Mouse (Mus musculus): ENCODE data around the gene Sqstm1. TPM values are rescaled to one million over a fixed set of nuclear protein-coding genes. Genes with fewer than 3 reads are reported as not detected.

Sqstm1 gene
- total RNA-seq (2021), result 100 to 1,000 TPM; 302 to 324 TPM
- long read RNA-seq, transcript Sqstm1-202 (8 exons, 2,037 nt), result major isoform, 111 of 207 reads
- long read RNA-seq, transcript Sqstm1-201 (8 exons, 2,673 nt), result minor isoform, 39 of 207 reads
- long read RNA-seq, partial matches to known transcripts, result 35 of 207 reads
- long read RNA-seq, other reads (novel, unspliced or antisense), result 22 of 207 reads

DNA sequence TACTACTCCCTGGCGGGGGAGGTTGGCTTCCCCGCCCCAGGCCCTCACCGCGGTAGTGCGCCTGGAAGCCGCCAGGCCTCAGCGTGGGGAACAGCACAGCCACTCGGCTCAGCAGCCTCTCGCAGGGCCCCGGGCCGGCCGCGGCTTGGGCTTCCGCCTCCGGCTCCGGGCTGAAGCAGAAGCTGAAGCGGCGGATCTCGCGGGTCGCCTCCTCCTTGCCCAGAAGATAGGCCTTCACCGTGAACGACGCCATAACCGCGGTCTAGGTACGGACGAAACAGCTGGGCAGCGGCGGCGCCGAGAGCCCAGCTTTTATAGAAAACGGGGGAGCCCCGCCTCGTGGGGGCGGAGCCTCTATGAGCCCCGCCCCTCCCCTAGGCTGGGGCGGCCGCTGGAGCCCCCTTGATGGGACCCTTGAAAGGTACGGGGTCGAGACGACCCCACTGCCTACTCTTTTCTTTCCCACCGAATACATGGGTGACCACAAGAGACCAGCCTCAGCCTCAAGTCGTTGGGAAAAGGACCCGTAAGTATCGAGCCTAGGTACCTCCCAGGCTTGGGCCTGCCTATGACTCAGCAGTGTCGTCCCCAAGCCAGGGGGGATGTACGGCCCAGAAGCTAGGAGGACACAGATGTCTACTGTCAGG is at the start of gene Sqstm1, which contains the start of gene Mgat4b:
TSS of gene Sqstm1 (minus strand) at position 323 of the 647 bp plus-strand sequence.
TSS of gene Mgat4b (plus strand) at position 386 of the 647 bp plus-strand sequence.
- DNase-seq (ENCODE audit: low spot score in 2 of 2), result peak; percentile 87 to 88

DNA sequence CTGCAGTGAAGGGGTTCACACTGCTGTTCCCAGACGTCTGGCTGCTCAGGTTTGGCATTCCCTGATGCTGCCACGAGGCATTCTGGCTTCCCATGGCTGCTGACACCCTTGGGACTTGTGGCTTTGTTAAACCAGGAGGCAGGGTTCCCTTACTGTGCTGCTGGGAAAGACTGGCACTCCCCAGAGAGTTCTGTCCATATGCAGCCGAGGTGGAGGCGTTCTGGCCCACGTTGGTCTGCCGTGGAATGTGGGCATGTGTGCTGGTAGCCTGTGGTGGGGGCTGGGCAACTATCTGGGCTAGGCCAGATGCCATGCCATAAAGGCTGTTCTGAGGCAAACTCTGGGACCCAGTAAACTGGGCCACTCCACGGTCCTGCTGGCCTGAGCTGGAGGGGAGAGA is 47.7 kb upstream of the Sqstm1 start:
- DNase-seq (ENCODE audit: low spot score in 2 of 2), result peak; percentile 38 to 55

DNA sequence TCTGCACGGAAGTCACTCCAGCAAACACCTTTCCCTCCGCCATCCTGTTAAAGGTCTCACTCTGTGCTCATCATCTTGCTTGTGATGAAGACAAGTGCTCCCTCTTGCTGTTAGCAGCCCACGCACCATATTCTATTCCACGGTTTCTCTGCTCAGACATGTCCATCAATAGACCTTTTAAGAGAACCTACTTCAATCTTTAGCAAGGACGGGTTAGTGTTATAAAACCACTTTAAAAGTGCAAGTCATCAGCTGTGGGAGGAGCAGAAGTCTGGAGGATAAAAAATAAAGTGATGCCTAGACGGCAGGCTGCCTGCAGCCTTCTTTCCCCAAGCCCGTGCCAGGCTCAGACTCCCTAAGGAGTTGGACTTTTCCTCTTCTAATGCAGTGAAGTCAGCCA is 46.0 kb upstream of the Sqstm1 start:
- no peak for DNase-seq (ENCODE audit: low spot score in 2 of 2)

DNA sequence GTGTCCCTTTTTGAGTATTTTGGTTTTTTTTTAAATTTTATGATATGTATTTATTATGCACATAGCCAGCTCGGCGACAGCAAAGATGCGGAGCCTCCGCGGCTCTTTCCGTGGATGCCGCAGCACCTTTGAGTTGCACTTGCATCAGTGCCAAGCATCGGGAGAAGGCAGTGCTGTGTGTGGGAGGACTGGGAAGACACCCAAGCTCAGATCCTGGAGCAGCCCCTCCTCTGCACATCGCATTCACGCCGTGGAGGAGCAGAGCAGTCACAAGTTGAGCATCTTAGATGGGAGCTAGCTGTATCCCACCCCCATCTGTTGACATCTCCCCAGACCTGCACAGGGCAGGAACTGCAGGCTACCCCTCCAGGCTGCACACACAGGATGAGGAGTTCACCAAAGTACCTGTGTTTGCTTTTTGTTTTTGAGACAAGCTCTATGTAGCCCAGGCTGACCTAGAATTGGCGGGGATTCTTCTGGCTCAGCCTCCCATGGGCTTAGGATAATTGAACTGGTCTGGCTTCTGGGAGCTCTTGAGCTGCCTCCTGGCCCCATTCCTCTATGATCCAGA is 43.5 kb upstream of the Sqstm1 start:
- peak; percentile 65 to 74 for DNase-seq (ENCODE audit: low spot score in 2 of 2)

DNA sequence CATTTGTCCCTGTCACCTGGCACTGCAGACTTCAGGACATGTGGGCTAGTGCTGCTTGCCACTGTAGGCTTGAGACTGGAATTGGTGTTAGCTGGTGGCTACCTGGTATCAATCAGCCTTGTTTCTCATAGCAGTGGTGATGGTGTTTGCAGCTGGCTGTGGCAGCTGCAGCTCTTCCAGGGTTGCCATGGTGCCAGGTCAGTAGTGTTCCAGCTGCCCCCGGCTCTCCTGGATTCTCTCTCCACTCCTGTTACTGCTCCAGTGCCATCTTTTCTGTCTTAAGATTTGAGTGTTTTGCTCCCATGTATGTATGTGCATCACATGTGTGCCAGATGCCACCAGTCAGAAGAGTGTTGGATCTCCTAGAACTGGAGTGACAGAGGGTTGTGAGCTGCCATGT is 42.8 kb upstream of the Sqstm1 start:
- no peak for DNase-seq (ENCODE audit: low spot score in 2 of 2)

DNA sequence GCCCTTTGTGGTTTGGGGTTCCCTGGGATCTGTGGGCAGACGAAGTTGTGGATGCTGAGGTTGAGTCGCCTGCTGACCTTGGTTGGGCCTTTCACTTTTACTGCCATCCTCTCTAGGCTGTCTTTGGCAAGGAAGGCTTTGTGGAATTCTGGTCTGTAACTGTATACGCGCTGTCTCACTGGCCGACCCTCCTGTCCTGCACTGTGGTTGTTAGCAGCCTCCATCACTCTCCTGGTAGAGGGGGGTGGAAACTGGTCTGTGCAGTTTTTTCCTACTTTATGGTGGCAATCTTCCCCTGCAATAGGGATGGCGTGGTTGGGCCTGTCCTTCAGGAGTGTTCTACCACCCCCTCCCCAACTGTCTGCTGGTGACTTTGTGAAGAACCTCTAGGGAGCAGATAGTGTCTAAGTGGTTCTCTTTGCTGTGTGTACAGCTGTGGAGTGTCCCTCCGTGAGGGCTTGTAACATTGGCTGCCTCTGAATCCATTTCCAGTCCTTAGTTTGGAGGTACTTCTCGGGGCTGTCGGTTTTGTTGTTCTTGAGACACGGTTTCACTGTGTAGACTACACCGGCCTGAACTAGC is 42.1 kb upstream of the Sqstm1 start:
- DNase-seq (ENCODE audit: low spot score in 2 of 2), result no peak

DNA sequence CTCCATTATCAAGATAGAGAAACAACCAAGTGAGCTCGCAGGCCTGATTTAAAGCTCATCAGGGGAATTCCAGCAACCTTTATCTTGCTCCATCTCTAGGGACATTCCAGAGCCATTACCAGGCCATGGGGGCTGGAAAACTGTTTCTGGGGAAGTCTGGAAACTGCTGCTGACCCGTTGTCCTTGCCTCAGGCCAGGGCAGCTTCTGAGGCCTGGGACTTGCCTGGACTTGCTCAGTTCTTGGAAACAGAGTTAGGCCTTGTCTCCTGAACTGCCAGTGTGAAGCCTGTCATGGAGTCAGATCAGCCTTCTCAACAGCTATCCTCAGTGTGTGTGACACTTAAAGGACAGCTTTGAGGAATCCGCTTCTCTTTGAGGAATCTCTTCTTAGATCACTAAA is 41.5 kb upstream of the Sqstm1 start:
- no peak for DNase-seq (ENCODE audit: low spot score in 2 of 2)

DNA sequence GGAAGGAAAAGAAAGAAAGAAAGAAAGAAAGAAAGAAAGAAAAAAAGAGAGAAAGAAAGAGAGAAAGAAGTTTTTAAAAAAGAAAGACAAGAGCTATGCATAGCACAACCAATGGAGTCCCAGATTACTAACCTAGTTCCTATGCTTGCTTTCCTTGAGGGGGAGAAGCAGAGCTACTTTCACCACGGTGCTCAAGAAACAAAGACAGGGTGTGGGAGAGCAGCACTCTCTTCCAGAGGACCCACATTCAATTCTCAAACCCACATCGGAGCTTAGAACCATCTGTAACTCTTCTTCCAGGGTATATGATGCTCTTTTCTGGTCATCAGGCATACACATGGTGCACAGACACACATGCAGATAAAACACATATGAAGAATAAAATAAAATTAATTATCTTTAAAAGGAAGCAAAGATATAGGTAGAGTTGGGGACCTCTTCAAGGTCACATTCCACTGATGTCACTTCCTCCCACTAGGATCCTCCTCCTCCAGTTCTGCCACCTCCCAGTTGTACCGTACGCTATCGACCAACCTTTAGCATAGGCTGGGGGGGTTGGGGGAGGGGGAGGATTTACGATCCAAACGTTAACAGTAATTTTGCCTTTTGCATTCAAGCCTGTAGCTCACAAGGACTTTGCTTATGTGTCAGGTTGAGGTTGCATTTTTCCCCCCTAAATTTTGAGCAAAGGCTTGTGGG is 38.0 kb upstream of the Sqstm1 start:
- no peak for DNase-seq (ENCODE audit: low spot score in 2 of 2)

DNA sequence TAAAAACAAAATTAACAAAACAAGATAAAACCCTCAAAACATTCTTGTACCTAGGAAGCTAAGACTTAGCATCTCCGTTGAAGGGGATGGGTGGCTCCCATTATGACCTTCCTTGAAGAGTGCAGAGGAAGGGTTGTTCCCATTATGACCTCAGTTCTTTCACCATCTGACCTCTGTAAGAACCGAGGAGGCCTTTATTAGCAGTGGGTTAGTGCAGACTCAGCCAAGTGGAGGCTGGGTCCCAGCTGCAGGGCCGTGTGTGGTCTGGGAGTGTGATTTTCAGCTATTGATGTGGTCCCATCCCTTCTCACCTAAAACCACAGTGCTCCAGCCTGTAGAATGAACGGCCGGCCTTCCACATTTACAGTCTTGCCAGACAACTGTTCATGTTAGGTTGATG is 34.6 kb upstream of the Sqstm1 start:
- no peak for DNase-seq (ENCODE audit: low spot score in 2 of 2)

DNA sequence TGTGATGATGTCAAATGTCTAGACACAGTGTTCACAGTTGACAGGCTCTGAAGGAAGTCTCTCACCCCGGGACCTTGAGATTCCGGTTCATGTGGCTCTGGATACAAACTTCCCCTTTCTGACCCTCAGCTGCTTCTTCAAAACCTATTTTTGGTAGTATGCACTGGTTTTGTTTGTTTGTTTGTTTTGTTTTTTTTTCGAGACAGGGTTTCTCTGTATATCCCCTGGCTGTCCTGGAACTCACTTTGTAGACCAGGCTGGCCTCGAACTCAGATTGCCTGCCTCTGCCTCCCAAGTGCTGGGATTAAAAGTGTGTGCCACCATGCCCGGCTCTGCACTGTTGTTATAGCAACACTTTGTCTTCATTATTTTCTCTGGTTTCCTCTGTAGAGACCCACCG is 33.3 kb upstream of the Sqstm1 start:
- DNase-seq (ENCODE audit: low spot score in 2 of 2), result no peak

DNA sequence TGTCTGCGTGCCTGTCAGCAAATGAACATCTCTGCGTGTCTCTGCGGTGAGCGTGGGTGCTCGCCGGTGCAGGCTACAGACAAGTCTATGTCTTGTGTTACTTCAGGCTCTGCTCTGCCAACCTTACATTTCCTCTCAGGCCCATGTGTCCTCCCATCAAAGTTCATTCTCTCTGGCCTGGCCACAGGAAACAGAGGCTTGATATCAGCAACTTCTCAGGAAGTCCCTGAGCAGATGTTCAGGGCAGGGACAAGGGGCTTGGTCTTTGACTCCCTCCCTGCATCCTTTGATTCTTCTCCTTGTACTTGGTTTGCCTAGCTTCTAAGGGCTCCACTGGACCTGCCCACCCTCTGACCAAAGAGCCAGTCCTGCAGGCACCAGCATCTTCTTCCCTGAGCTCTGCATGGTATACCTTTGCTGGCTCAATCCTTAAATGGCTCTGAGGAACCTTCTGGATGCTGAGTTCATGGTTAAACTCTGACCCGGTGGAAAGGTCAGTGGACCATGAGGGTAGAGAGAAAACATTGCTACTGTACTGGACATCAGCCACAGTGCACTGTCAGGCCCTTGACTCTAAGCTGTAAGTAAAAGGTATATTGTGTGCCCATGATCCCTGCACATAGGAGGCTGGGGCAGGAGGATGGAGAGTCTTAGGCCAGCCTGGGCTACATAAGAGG is 29.7 kb upstream of the Sqstm1 start:
- DNase-seq (ENCODE audit: low spot score in 2 of 2), result no peak

DNA sequence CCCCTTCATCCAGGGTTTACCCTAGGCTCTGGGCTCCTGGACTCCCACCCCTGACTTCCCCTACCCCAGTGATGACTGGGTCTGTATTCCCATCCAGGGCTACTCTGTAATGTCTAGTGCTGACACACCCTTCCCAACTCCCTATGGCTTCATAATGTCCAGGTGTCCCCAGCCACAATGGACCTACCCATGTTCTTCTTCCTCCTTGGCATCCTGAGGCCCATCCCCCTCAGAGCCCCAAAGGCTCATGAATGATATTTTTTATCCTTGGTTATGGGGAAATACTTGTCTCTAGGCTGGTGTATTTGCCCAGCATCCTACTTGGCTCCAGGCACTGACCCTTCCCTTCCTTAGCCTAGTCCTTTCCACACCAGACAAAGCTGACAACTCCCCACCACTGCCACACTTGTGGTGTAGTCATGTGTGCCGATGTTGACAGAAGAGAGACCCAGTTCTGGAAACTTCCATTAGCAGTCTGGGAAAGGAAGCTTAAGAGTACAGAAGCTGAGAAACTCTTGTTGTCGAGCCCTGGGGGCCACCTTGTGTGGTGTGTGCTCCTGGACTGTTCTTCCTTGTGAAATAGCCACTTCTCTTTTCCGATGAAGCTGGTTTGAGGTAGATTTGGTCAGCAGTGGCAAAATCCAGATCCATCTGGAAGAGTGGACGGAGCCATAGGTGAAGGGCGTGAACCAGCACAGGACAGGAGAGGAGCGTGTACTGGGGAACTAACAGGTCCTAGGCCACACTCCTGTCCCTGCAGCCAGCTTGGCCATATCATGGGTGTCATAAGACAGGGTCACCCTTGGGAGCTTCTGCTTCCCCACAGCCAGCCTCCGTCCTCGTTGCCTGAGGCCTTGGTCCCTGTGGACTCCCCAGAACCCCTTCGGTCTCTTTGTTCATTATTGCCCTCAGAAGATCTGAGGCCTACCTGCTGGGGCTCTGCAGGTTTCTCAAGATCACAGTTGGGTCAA is 28.5 kb upstream of the Sqstm1 start:
- DNase-seq (ENCODE audit: low spot score in 2 of 2), result no peak

DNA sequence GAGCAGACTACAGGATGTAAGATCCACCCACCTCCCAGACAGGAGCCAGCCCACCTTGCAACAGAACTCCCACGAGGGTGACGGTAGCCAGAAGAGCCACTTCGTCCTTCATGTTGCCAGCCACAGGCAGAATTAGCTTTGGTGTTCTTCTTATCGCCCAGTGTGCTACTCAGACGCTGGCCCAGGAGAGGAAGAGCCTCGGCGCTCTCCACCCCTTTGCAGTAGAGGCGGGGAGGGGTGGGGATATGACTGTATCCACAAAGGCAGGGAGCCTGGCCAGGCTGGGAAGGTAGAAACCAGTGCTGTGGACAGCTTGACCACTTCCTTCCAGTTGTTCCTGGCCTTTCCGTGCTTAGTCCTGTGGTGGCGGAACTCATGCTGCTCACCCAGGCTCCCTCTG is 27.7 kb upstream of the Sqstm1 start, which contains the start of gene Ltc4s:
TSS of gene Ltc4s (minus strand) at position 293 of the 400 bp plus-strand sequence.
- DNase-seq (ENCODE audit: low spot score in 2 of 2), result no peak

DNA sequence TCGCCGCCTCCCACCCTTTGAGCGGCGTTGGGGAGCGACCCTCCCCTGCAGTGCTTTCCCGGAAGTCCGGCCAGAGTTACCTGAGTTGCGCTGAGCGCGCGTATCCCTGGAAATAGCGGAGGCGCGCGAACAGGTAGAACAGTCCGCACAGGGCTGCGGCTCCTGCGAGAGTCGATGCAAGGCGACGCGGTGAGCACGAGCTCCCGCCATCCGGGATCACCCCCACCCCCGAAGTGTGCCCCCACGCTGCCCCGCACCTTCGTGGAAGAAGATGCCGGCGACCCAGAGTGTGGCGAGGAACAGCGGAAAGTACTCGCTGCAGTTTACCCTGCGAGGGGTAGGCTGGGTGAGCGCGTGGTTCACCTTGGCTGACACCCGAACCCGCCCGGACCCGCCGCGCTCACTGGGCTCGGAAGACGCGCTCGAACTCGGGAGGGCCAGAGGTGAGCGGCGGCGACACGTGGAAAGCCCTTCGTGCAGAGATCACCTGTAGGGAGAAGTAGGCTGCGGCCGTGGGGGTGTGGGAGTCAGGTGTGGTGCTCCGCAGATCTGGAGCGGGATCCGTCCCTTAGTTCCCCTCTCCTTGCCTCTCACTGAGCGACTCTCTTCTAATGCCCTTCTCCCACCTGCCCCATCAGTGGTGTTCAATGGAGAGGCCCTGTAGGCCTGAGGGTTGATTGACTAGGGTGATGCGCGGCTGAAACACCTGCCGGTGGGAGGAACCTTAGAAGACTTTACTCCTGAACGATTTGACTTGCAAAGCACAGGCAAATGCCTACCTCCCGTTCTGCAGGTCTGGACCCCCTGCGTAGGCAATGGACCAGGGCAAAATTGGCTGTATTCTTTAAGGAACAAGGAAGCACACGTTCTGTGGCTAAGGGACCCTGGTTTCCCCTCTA is 26.6 kb upstream of the Sqstm1 start:
- no peak for DNase-seq (ENCODE audit: low spot score in 2 of 2)

DNA sequence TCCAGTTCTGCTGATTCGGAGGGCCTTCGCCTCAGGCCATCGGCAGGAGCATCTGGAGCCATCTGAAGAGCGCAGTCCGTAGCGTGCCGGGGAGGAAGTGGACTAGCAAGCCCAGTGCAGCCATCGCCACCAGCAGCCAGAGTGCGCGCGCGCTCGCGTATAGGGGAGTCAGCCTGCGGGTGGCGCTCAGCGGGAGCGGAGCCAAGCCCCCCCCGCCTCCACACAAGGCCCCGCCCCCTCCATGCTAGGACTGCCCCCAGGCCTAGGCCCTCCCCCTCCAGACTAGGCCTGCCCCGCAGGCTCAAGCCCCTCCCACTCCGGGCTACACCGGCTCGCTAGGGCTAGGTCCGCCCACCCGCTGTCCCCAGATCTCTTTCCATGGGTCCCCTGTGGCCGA is 25.9 kb upstream of the Sqstm1 start:
- DNase-seq (ENCODE audit: low spot score in 2 of 2), result peak; percentile 83 to 88

DNA sequence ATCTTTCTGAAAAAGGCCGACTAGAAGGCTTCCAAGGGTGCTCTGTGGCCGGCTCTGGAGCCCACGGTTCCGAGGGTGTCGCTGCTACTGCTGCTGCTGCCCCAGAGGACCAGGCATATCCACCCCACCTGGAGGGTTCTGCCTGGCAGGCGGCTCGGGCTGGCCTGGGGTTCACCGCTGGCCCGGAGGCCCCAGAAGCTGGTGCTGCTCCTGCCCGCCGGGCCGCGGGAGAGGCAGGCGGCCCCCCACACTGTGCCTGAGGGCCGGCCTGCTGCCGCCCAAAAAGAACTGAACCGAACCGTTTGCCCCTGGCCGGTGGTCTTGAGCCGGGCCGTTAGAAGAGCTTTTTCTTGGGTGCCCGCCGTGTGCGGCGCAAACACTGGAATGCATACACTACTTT is 24.0 kb upstream of the Sqstm1 start:
- no peak for DNase-seq (ENCODE audit: low spot score in 2 of 2)

DNA sequence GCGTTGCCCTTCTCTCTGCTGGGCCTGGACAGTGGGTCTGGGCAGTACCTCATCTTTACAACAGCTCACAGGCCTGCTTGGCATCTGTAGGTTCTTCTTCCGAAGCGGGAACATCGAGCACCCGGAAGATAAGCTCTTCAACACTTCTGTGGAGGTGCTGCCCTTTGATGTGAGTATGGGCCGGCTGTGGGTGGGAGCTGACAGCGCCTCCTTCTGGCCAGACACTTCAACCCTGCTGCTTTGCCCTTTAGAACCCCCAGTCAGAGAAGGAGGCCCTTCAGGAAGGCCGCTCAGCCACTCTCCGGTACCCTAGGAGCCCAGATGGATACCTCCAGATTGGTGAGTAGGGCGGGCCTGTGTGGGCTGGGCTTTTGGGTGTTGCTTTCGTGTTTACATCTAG is 23.4 kb upstream of the Sqstm1 start:
- no peak for DNase-seq (ENCODE audit: low spot score in 2 of 2)

DNA sequence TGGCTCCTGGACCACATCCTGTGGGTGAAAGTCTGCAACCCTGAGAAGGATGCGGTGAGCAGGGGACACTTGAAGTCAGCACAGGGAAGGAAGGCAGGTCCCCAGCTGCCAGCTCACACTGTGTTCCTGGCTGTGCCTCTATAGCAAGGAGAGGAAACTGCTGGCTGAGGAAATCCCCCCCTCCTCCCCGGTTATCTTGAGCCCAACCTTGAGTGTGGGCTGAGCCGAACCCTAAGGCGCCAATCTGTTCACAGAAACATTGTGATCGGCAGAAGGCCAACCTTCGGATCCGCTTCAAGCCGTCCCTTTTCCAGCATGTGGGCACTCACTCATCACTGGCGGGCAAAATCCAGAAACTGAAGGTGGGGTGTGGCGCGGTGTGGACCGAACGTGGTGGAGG is 22.4 kb upstream of the Sqstm1 start:
- no peak for DNase-seq (ENCODE audit: low spot score in 2 of 2)

DNA sequence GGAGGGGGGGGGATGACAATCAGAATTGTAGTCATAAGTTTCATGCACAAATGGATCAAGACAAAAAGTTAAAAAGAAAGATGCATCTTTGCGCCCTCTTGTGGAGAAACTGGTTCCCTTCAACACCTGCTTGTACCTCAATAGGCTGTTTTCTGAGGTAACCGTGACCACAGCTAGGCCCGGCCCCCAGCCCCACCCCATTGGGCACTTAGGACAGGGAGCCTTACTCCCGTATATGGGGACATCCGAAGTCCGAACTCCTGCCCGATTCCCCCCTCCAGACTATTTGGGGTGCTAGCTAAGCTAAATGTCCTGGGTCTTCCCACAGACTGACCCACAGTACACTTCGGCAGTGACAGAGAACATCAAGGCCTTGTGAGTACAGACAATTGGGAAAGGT is 20.8 kb upstream of the Sqstm1 start:
- peak in 1 of 2 experiments; percentile 64 for DNase-seq (ENCODE audit: low spot score in 2 of 2)

Measured in layer of hippocampus, postnatal 10 days (tissue).